Mouse (Mus musculus) midbrain, embryonic 11.5 days (tissue): ENCODE measurements at regions not wholly inside any gene's neighbourhood (a gene's known extent, or its start where the extent isn't known, plus 50 kb on each side); places are given as distances from the start of the nearest gene placed in this dataset.
A peak's percentile ranks its signal among the peaks of the same experiment; 100 is the strongest.

Source experiments
- ATAC-seq: fragments of 200-750 bp; cut with Nextera tagmentation; 2 replicates; pipeline ENCODE4 v1.8.0; 2017; ENCODE audit warnings: moderate TSS enrichment, moderate library complexity; ENCODE audit not compliant: low FRiP score
- DNase-seq: peaks from one replicate; pipeline ENCODE4 v3.0.0; 2015; ENCODE audit warnings: low spot score; ENCODE audit errors: missing footprints
- H3K27ac ChIP-seq: fragments of 300-500 bp; sonication (generic); 2 replicates; pipeline ENCODE4 v1.5.1; 2014; ENCODE audit warnings: low read depth, low read length
- H3K27me3 ChIP-seq: fragments of 300-500 bp; sonication (generic); 2 replicates; pipeline ENCODE4 v1.6.1; 2014; ENCODE audit warnings: mild to moderate bottlenecking, low read length, moderate library complexity, mixed read lengths; ENCODE audit not compliant: control insufficient read depth, insufficient read depth
- H3K36me3 ChIP-seq: fragments of 300-500 bp; sonication (generic); 2 replicates; pipeline ENCODE4 v1.6.1; 2014; ENCODE audit warnings: mild to moderate bottlenecking, low read length, moderate library complexity, mixed read lengths; ENCODE audit not compliant: control insufficient read depth, insufficient read depth
- H3K4me1 ChIP-seq: fragments of 300-500 bp; sonication (generic); 2 replicates; pipeline ENCODE4 v1.6.1; 2014; ENCODE audit warnings: low read length; ENCODE audit not compliant: control insufficient read depth, insufficient read depth
- H3K4me2 ChIP-seq: fragments of 300-500 bp; sonication (generic); 2 replicates; pipeline ENCODE4 v1.6.1; 2014; ENCODE audit warnings: mild to moderate bottlenecking, moderate library complexity
- H3K4me3 ChIP-seq: fragments of 300-500 bp; sonication (generic); 2 replicates; pipeline ENCODE4 v1.5.1; 2014; ENCODE audit warnings: low read depth, low read length
- H3K9ac ChIP-seq: fragments of 300-500 bp; sonication (generic); 2 replicates; pipeline ENCODE4 v1.6.1; 2014; ENCODE audit warnings: low read length
- H3K9me3 ChIP-seq: fragments of 300-500 bp; sonication (generic); 2 replicates; pipeline ENCODE4 v1.6.1; 2016; ENCODE audit warnings: low read length; ENCODE audit not compliant: control insufficient read depth
- WGBS: fragments of 180-500 bp; shearing (Covaris S2); extraction: QIAGEN DNeasy Blood & Tissue Kit; methylation state at CpG from one replicate; pipeline ENCODE4 v1.1.7; 2014; 5-methylcytosine and 5-hydroxymethylcytosine counted together

DNA sequence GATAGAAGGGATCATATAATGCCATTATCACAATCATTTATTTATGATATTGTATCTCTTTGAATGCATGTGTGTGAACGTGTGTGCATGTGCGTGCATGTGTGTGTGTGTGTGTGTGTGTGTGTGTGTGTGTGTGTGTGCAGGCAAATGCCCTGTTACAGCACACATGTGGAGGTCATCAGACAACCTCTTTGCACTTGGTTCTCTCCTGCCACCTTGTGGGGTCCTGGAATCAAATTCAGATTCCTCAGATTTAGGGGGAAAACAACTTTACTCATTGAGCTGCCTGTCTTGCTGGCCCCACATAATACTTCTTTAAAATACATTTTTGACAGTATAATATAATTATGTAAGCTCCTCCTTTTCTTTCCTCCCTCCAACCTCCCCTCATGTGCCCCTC is 195.7 kb upstream of the Zic1 start:
- no peaks in the 10 kb centered on the region for H3K27me3 ChIP-seq

DNA sequence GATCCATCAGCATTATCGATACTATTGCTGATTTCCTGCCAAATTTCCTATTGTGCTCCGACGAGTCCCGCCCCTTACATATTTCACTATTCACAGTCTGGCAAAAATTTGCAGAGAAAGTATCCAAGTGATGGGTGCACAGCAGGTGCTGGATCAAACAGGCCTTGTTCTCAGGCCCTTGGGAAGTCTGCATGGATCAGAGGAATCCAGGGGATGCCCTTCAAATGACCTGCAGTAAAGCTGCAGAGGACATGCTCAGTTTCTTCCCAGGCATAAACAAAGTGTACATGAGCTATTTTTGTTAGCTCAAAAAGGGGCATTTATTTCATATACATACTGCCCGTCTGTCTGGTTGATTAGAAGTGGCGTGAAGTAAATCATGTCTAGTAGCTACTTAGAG is 194.2 kb upstream of the Zic1 start:
- DNase-seq = no peak
- 78% methylated on average over 6 of the region's 6 CpGs for WGBS

More for the DNA sequence above, 195.7 kb upstream of the Zic1 start:
- DNase-seq = no peak
- H3K4me3 ChIP-seq = no peak overlapping the region
- no peaks in the 10 kb centered on the region for H3K36me3 ChIP-seq
- no peak overlapping the region for H3K27ac ChIP-seq
- no peak for ATAC-seq
- H3K9ac ChIP-seq = no peak overlapping the region
- WGBS = 61% methylated on average over 2 of the region's 2 CpGs
- no peaks in the 10 kb centered on the region for H3K4me1 ChIP-seq
- H3K9me3 ChIP-seq = no peaks in the 10 kb centered on the region
- H3K4me2 ChIP-seq = no peak overlapping the region

DNA sequence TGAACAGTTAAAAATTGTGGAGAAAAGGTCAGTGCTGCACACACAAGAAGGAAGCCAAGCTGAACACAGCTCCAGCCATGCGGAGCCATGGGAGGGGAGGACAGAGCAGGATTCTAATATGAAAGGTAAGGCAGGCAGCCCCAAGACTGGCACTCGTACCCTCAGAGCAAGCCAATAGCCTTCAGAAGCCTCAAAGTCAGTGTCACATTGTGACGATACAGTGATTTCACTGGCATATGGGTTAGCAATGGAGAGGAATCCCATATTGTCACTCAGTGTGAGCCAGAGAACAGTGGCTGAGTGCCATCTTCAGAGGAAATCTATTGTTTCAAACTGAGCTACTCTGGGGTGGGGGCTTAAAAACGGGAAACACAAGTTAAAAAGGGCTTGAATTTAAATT is 181.4 kb upstream of the Zic1 start:
- no peak for ATAC-seq
- H3K27ac ChIP-seq = no peak overlapping the region
- 76% methylated on average over 4 of the region's 4 CpGs for WGBS

More for the DNA sequence above, 194.2 kb upstream of the Zic1 start:
- Histone ChIP-seq H3K9me3 (no peaks in the 10 kb centered on the region), H3K4me1 (no peaks in the 10 kb centered on the region), H3K27me3 (no peaks in the 10 kb centered on the region), H3K9ac (no peak overlapping the region), H3K4me2 (no peak overlapping the region), H3K4me3 (no peak overlapping the region), H3K36me3 (no peaks in the 10 kb centered on the region), H3K27ac (no peak overlapping the region)
- ATAC-seq = no peak

DNA sequence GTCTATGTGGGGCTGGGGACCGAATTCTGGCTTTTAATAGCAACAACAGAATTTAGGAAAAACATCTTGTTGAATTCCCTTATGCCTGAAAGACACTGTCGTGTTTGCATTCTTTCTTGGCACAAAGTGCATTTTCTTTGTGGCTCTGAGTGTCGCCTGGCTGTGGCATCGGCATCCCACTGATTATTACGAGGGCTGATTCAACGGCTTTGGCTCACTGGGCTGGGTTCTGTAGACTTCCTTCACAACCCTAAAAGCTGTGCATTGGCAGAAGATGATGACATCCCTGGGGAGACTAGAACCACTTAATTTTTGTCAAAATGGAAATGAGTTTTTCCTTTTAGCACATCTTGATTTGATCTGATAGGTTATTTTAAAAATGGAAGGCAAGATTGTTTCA is 179.8 kb upstream of the Zic1 start:
- Histone ChIP-seq H3K27ac (no peak overlapping the region), H3K4me1 (no peaks in the 10 kb centered on the region), H3K4me3 (no peak overlapping the region), H3K9me3 (no peaks in the 10 kb centered on the region), H3K9ac (no peak overlapping the region), H3K36me3 (no peaks in the 10 kb centered on the region), H3K4me2 (no peak overlapping the region), H3K27me3 (no peaks in the 10 kb centered on the region)
- 65% methylated on average over 6 of the region's 6 CpGs for WGBS
- no peak for ATAC-seq
- DNase-seq = no peak

More for the DNA sequence above, 181.4 kb upstream of the Zic1 start:
- Histone ChIP-seq H3K27me3 (no peaks in the 10 kb centered on the region), H3K4me2 (no peak overlapping the region), H3K9me3 (no peaks in the 10 kb centered on the region), H3K4me3 (no peak overlapping the region), H3K36me3 (no peaks in the 10 kb centered on the region), H3K4me1 (no peaks in the 10 kb centered on the region), H3K9ac (no peak overlapping the region)
- no peak for DNase-seq

DNA sequence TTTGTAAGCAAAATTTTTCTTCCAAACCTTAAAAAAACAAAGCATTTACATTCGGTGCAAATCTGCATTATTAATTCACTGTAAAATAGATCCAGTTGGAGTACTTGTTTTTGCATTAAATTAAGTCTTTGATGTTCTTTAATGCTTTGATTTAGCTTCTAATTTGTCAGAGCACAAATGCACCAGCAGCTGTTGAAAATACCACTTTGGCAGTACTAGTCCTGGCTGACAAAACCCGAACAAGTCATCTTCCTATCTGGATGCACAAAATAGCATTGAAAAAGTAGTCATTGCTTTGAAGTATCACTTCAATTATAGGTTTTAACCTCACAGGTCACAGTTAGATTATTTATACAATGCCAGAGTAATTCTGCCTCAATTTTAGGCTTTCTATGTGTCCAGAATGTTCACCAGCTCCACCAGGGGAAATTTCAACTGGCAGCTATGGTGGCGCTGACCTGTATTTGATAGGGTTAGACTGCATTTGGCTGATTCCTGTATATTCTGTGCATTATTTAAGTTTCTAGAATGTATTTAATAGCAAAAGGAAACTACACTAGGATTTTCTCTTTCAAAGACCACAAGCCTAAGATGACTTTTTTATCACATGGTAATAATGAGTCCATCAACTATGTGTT is 163.3 kb upstream of the Zic1 start:
- H3K4me2 ChIP-seq = no peak overlapping the region
- 63% methylated on average over 3 of the region's 3 CpGs for WGBS
- H3K36me3 ChIP-seq = no peaks in the 10 kb centered on the region
- no peak for ATAC-seq
- H3K4me3 ChIP-seq = no peak overlapping the region
- H3K9me3 ChIP-seq = no peaks in the 10 kb centered on the region
- H3K4me1 ChIP-seq = no peaks in the 10 kb centered on the region
- H3K27ac ChIP-seq = no peak overlapping the region
- H3K27me3 ChIP-seq = no peaks in the 10 kb centered on the region
- no peak overlapping the region for H3K9ac ChIP-seq
- no peak for DNase-seq

DNA sequence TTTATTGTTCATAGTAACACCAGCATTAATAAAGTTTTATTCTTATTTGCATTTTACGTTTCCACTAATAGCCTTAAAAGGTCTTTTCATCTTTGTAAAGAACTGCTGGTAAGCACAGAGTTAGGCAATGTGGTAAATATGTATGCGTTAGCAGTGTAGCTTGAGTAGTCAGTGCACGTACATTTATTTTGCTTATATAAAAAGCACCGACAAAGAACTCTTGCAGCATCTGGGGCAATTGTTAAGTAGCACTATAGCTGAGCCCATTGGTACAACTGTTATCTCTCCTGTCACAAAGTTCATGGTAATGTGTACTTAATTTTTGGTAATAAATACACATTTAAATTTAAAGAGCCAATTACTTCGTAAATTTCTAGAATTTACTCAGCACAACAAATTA is 162.8 kb upstream of the Zic1 start:
- Histone ChIP-seq H3K4me1 (no peaks in the 10 kb centered on the region), H3K9ac (no peak overlapping the region), H3K36me3 (no peaks in the 10 kb centered on the region), H3K27ac (no peak overlapping the region), H3K27me3 (no peaks in the 10 kb centered on the region), H3K4me2 (no peak overlapping the region), H3K9me3 (no peaks in the 10 kb centered on the region), H3K4me3 (no peak overlapping the region)
- WGBS = 71% methylated on average over 5 of the region's 5 CpGs
- DNase-seq (no peak), ATAC-seq (0 out of 2 replicates have a peak, but pooled peaks have one; percentile 48)

DNA sequence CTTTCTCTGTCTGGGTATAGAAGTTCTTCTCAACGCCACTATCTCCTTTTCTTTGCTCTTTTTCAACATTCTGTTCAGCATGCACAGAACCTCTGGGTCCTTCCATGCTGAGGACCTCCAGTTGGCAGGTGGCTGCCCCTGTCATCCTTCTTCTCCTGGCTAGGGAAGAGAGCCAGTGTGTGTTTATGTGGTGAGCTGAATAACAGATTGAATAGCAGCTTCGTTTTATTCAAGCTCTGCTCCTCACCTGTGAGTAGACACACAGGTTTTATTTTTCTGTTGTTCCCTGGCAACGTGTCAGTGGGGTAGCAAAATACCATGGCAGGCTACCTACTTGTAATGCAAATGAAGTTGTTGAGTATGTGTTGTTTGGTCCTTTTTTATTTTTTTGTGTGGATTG is 154.9 kb upstream of the Zic1 start:
- no peak overlapping the region for H3K9ac ChIP-seq
- no peak overlapping the region for H3K27ac ChIP-seq

DNA sequence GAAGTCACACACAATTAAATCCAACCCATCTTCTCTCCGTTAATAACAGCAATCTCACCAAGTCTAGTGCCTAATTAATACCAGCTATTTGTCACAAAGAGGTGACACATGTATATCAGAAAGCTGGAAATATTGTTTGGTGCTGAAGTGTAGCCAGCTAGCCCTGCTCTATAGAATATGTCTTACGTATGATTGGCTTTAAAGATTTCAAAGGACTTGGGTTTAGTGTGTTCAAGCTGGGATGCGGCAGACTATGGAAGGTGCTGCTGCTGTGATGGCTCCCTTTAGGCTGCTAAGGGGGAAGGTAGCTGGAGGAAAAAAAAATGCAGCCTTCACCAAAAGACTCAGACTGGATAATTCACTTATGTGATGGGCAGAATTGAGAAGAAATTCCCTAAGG is 144.1 kb upstream of the Zic1 start:
- Histone ChIP-seq H3K9ac (no peak overlapping the region), H3K4me1 (no peaks in the 10 kb centered on the region), H3K9me3 (no peaks in the 10 kb centered on the region), H3K4me3 (no peak overlapping the region), H3K27me3 (no peaks in the 10 kb centered on the region), H3K4me2 (no peak overlapping the region), H3K27ac (no peak overlapping the region), H3K36me3 (no peaks in the 10 kb centered on the region)
- DNase-seq (no peak), ATAC-seq (no peak)
- 77% methylated on average over 3 of the region's 3 CpGs for WGBS

More for the DNA sequence above, 154.9 kb upstream of the Zic1 start:
- no peak overlapping the region for H3K4me2 ChIP-seq
- 43% methylated on average over 3 of the region's 3 CpGs for WGBS
- no peaks in the 10 kb centered on the region for H3K36me3 ChIP-seq
- H3K4me1 ChIP-seq = no peaks in the 10 kb centered on the region
- H3K27me3 ChIP-seq = no peaks in the 10 kb centered on the region
- ATAC-seq (no peak), DNase-seq (no peak)
- H3K4me3 ChIP-seq = no peak overlapping the region
- H3K9me3 ChIP-seq = no peaks in the 10 kb centered on the region

DNA sequence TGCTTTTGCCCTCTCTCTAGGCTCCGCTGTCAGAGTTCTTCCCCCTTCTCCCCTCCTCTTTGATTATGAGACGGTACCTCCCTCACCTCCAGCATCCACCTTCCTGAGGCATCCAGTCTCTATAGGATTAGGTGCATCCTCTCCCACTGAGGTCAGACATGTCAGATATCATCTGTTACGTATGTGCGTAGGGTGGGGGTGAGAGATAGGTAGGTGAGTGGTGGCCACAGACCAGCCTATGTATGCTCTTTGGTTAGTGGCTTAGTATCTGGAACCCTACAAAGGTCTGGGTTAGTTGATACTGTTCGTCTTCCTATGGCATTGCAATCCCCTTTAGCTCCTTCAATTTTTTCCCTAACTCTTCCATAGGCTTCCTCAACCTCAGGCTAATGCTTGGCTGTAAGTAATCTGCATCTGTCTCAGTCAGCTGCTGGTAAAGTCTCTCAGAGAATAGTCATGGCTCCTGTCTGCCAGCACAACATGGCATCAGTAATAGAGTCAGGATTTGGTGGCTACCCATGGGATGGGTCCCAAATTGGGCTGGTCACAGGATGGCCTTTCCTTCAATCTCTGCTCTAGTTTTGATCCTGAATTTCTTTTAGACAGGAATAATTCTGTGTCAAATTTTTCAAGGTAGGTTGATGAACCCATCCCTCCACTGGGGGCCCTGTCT is 138.2 kb upstream of the Zic1 start:
- Histone ChIP-seq H3K4me3 (no peak overlapping the region), H3K27ac (no peak overlapping the region), H3K36me3 (no peaks in the 10 kb centered on the region), H3K27me3 (no peaks in the 10 kb centered on the region), H3K4me2 (no peak overlapping the region), H3K9ac (no peak overlapping the region), H3K9me3 (no peaks in the 10 kb centered on the region), H3K4me1 (no peaks in the 10 kb centered on the region)
- 72% methylated on average over 5 of the region's 5 CpGs for WGBS
- ATAC-seq = 0 out of 2 replicates have a peak, but pooled peaks have one; percentile 57
- DNase-seq = no peak
